Mouse (Mus musculus) bone marrow macrophage, adult 2 months (primary cell): ENCODE results near the gene Tyrp1.

ENCODE experiments used
- CTCF ChIP-seq: IDR thresholded peaks from 2 replicates; pipeline ENCODE4 v1.5.1; 2012; ENCODE audit warnings: low read depth, mild to moderate bottlenecking, low read length, moderate library complexity
- POLR2A ChIP-seq: IDR thresholded peaks from 2 replicates; pipeline ENCODE4 v1.6.1; 2012; ENCODE audit warnings: mild to moderate bottlenecking, low read depth, low read length, borderline replicate concordance

GRCm38 (mm10) chr4:80874121-80874859 lies 40.4 kb downstream of the Tyrp1 start:
- no peak for TF ChIP-seq POLR2A
- no peak for TF ChIP-seq CTCF
